Mouse (Mus musculus): ENCODE data around the gene R3hdm4. TPM values are rescaled to one million over a fixed set of nuclear protein-coding genes. Genes with fewer than 3 reads are reported as not detected.

The R3hdm4 gene
- polyA plus RNA-seq, 1 experiment: 94.6 TPM

GRCm38 (mm10) chr10:79945507-79946234, 24.7 kb upstream of the R3hdm4 start:
- no peak for DNase-seq (ENCODE audit: low read depth, low spot score)

GRCm38 (mm10) chr10:79943471-79943901, 22.5 kb upstream of the R3hdm4 start:
- WGBS: 33% methylated on average over 9 of the region's 9 CpGs
- DNase-seq (ENCODE audit: low read depth, low spot score): no peak

More at GRCm38 (mm10) chr10:79945507-79946234, 24.7 kb upstream of the R3hdm4 start:
- WGBS: 40% methylated on average over 16 of the region's 16 CpGs

- DNase-seq (ENCODE audit: low read depth, low spot score): no peak
- WGBS: 93% methylated on average over 1 of the region's 1 CpGs
Measured at GRCm38 (mm10) chr10:79942988-79943387, 22.0 kb upstream of the R3hdm4 start.

- 50% methylated on average over 7 of the region's 7 CpGs for WGBS
- DNase-seq (ENCODE audit: low read depth, low spot score): no peak
Measured at GRCm38 (mm10) chr10:79940749-79941148, 19.7 kb upstream of the R3hdm4 start.

- no peak for DNase-seq (ENCODE audit: low read depth, low spot score)
- WGBS: 71% methylated on average over 11 of the region's 11 CpGs
Measured at GRCm38 (mm10) chr10:79937775-79938526, 16.9 kb upstream of the R3hdm4 start.

- WGBS: 6% methylated on average over 27 of the region's 27 CpGs
- DNase-seq (ENCODE audit: low read depth, low spot score): no peak
Measured at GRCm38 (mm10) chr10:79936911-79937441, 16.0 kb upstream of the R3hdm4 start.

- 19% methylated on average over 10 of the region's 10 CpGs for WGBS
- DNase-seq (ENCODE audit: low read depth, low spot score): no peak
Measured at GRCm38 (mm10) chr10:79936284-79936910, 15.4 kb upstream of the R3hdm4 start.

- no peak for DNase-seq (ENCODE audit: low read depth, low spot score)
- WGBS: 63% methylated on average over 16 of the region's 16 CpGs
Measured at GRCm38 (mm10) chr10:79934794-79935569, 14.0 kb upstream of the R3hdm4 start.

GRCm38 (mm10) chr10:79934272-79934721, 13.3 kb upstream of the R3hdm4 start:
- WGBS: 9% methylated on average over 13 of the region's 13 CpGs
- no peak for DNase-seq (ENCODE audit: low read depth, low spot score)

GRCm38 (mm10) chr10:79933861-79934260, 12.9 kb upstream of the R3hdm4 start:
- 42% methylated on average over 6 of the region's 6 CpGs for WGBS
- DNase-seq (ENCODE audit: low read depth, low spot score): no peak

- DNase-seq (ENCODE audit: low read depth, low spot score): no peak
- WGBS: 37% methylated on average over 9 of the region's 9 CpGs
Measured at GRCm38 (mm10) chr10:79933145-79933679, 12.2 kb upstream of the R3hdm4 start.

- 33% methylated on average over 8 of the region's 8 CpGs for WGBS
- no peak for DNase-seq (ENCODE audit: low read depth, low spot score)
Measured at GRCm38 (mm10) chr10:79932736-79933135, 11.7 kb upstream of the R3hdm4 start.

GRCm38 (mm10) chr10:79931797-79932196, 10.8 kb upstream of the R3hdm4 start:
- no peak for DNase-seq (ENCODE audit: low read depth, low spot score)
- WGBS: 85% methylated on average over 9 of the region's 9 CpGs

- no peak for DNase-seq (ENCODE audit: low read depth, low spot score)
- 92% methylated on average over 16 of the region's 16 CpGs for WGBS
Measured at GRCm38 (mm10) chr10:79930826-79931186, 9.8 kb upstream of the R3hdm4 start.

GRCm38 (mm10) chr10:79929967-79930825, 9.2 kb upstream of the R3hdm4 start:
- 76% methylated on average over 18 of the region's 18 CpGs for WGBS
- no peak for DNase-seq (ENCODE audit: low read depth, low spot score)

GRCm38 (mm10) chr10:79928907-79929701, 8.1 kb upstream of the R3hdm4 start:
- 48% methylated on average over 9 of the region's 9 CpGs for WGBS
- DNase-seq (ENCODE audit: low read depth, low spot score): no peak

- DNase-seq (ENCODE audit: low read depth, low spot score): no peak
- WGBS: 2% methylated on average over 29 of the region's 29 CpGs
Measured at GRCm38 (mm10) chr10:79928030-79928694, 7.2 kb upstream of the R3hdm4 start.

All from large intestine, adult 2 months (tissue).